Mouse (Mus musculus): ENCODE data around the gene Dnah6. TPM values are rescaled to one million over a fixed set of nuclear protein-coding genes. Genes with fewer than 3 reads are reported as not detected.

Gene Dnah6
- total and polyA plus RNA-seq, 2 experiments = not detected

DNA sequence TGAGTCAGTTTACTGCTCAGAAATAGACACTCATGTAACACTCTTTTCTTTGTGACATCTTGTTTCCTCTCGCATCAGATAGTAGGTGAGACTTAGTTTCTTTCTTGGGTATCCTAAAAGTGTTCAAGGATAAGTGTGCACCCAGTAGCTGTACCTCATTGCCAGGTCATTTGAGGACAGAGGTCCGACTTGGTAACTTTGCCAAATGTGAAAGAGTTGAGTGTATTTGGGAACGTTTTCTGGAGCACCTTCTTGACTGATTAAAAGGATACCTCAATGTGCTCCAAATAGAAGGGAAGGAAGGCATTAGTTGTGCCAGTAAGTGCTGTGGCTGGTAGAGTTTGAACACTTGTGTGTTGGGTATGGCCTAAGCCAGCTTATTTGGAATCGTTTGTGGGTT is 28.4 kb upstream of the Dnah6 start:
- no peak for TF ChIP-seq POLR2A (IDR thresholded peaks at IDR 0.05; ENCODE audit: extremely low read depth, insufficient read depth, low read length)
- no peak for TF ChIP-seq CTCF (IDR thresholded peaks at IDR 0.05; ENCODE audit: low read depth, low read length)
- peak overlapping the region; percentile 22 for H3K27ac ChIP-seq (replicated peaks; ENCODE audit: insufficient read depth, low read depth, low read length)

DNA sequence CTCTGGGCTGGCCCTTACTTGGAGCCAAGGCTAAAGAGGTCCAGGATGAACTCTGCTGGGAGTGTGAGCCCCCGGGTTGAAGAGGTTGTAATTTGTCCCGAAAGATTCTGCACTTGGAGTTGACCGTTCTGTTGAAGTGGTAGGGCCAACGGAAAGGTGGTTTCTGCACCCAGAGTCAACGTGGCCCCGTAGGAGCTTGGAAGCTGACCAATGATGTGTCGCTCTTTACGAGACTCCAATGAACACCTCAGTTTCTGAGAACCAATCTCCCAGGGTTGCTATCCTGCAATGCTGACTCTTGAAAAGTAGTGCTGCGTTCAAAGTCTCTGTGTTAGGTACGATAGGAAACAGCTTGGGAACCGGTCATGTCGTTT is 27.6 kb upstream of the Dnah6 start:
- no peaks in the 10 kb centered on the region for H3K27me3 ChIP-seq (ENCODE audit: control insufficient read depth, insufficient read depth, low read length)
- TF ChIP-seq POLR2A (IDR thresholded peaks at IDR 0.05; ENCODE audit: extremely low read depth, insufficient read depth, low read length) (no peak), CTCF (IDR thresholded peaks at IDR 0.05; ENCODE audit: low read depth, low read length) (no peak)
- peak overlapping the region; percentile 95 for H3K9ac ChIP-seq (ENCODE audit: low read depth, low read length)
- H3K36me3 ChIP-seq (ENCODE audit: control insufficient read depth, insufficient read depth, low read length) = no peaks in the 10 kb centered on the region
- peaks cover 23% of the 10 kb centered on the region; the same call in 1 of the 2 replicates for H3K79me2 ChIP-seq (ENCODE audit: control insufficient read depth, insufficient read depth, low read length)
- peak; percentile 78 for DNase-seq (ENCODE audit: extremely low read depth, low read depth, low spot score)
- under 1% methylated on average over 12 of the region's 12 CpGs for WGBS
- peak overlapping the region; percentile 84 for H3K27ac ChIP-seq (replicated peaks; ENCODE audit: insufficient read depth, low read depth, low read length)
- peak overlapping the region; percentile 91 for H3K4me3 ChIP-seq (ENCODE audit: insufficient read depth, low read depth, low read length)
- H3K4me1 ChIP-seq (ENCODE audit: control insufficient read depth, insufficient read depth, low read length) = peaks cover 29% of the 10 kb centered on the region

More for the DNA sequence above, 28.4 kb upstream of the Dnah6 start:
- Histone ChIP-seq H3K9ac (ENCODE audit: low read depth, low read length) (no peak overlapping the region), H3K36me3 (ENCODE audit: control insufficient read depth, insufficient read depth, low read length) (no peaks in the 10 kb centered on the region), H3K27me3 (ENCODE audit: control insufficient read depth, insufficient read depth, low read length) (no peaks in the 10 kb centered on the region), H3K4me3 (ENCODE audit: insufficient read depth, low read depth, low read length) (peak overlapping the region; percentile 91; the same call in 1 of the 2 replicates), H3K4me1 (ENCODE audit: control insufficient read depth, insufficient read depth, low read length) (peaks cover 36% of the 10 kb centered on the region), H3K79me2 (ENCODE audit: control insufficient read depth, insufficient read depth, low read length) (peaks cover 31% of the 10 kb centered on the region)
- peak; percentile 51 for DNase-seq (ENCODE audit: extremely low read depth, low read depth, low spot score)
- WGBS = 32% methylated on average over 4 of the region's 4 CpGs

DNA sequence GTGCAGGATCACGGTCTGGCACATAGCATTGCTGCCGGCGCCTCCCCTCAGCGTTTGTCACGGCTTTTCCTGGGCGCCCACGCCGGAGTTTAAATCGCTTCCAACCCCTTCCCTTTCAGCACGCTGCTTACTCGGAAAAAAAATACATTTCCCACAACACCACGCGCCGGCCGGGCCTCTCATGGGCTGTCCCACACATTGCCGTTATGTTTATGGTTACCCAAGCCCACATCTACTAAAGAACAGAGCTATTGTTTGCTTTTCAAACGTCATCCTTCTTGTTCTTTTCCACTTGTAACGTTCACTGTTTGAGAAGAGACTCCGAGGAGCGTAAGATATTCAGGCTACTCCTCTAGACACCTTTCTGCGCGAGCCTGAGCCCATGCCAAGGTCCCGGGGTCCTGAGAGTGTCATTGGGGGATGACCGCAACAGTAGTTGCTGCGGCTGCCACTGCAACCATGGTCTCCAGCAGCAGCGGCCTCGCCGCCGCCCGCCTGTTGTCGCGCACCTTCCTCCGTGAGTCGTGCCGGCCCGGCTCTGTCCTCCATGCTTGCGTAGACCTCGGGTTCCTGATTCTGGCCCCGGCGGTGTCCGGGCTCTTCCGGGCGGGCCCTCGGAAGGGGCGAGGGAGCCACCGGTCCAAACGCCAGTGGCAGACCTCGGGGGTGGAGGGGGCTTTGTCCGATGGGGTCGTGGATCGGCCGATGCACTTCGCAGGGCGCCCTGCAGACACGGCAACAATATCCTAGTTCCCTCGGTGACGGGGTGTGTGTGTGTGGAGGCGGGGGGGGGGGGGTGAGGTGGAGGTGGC is 27.0 kb upstream of the Dnah6 start, which contains the start of gene Suclg1:
Gene Suclg1 (plus strand): TSS at position 146 of the 812 bp plus-strand sequence.
- no peaks in the 10 kb centered on the region for H3K36me3 ChIP-seq (ENCODE audit: control insufficient read depth, insufficient read depth, low read length)
- H3K4me1 ChIP-seq (ENCODE audit: control insufficient read depth, insufficient read depth, low read length) = peaks cover 26% of the 10 kb centered on the region
- DNase-seq (ENCODE audit: extremely low read depth, low read depth, low spot score) = peak; percentile 81
- H3K79me2 ChIP-seq (ENCODE audit: control insufficient read depth, insufficient read depth, low read length) = peaks cover 23% of the 10 kb centered on the region; the same call in 1 of the 2 replicates
- H3K27me3 ChIP-seq (ENCODE audit: control insufficient read depth, insufficient read depth, low read length) = no peaks in the 10 kb centered on the region
- H3K4me3 ChIP-seq (ENCODE audit: insufficient read depth, low read depth, low read length) = peak within 1 kb of the TSS; percentile 91
- H3K27ac ChIP-seq (replicated peaks; ENCODE audit: insufficient read depth, low read depth, low read length) = peak within 1 kb of the TSS; percentile 84
- no peak for TF ChIP-seq CTCF (IDR thresholded peaks at IDR 0.05; ENCODE audit: low read depth, low read length)
- TF ChIP-seq POLR2A (IDR thresholded peaks at IDR 0.05; ENCODE audit: extremely low read depth, insufficient read depth, low read length) = peak; percentile 84
- peak within 1 kb of the TSS; percentile 95 for H3K9ac ChIP-seq (ENCODE audit: low read depth, low read length)
- WGBS = under 1% methylated on average over 58 of the region's 58 CpGs

DNA sequence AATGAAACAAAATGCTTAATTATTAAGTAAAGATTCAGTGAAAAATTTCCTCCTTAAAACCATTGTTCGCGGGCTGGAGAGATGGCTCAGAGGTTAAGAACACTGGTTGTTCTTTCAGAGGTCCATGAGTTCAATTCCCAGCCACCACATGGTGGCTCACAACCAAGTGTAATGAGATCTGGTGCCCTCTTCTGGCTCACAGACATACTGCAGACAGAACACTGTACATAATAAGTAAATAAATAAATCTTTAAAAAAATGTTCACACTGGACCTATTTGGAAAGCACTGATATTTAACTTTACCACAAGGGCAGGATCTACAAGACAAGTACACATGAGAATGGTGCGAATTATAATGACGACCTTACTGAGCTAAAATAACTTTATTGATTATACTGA is 26.0 kb upstream of the Dnah6 start:
- Histone ChIP-seq H3K4me3 (ENCODE audit: insufficient read depth, low read depth, low read length) (no peak overlapping the region; the same call in 1 of the 2 replicates), H3K36me3 (ENCODE audit: control insufficient read depth, insufficient read depth, low read length) (no peaks in the 10 kb centered on the region), H3K27me3 (ENCODE audit: control insufficient read depth, insufficient read depth, low read length) (no peaks in the 10 kb centered on the region), H3K27ac (replicated peaks; ENCODE audit: insufficient read depth, low read depth, low read length) (no peak overlapping the region), H3K4me1 (ENCODE audit: control insufficient read depth, insufficient read depth, low read length) (peaks cover 17% of the 10 kb centered on the region), H3K9ac (ENCODE audit: low read depth, low read length) (no peak overlapping the region), H3K79me2 (ENCODE audit: control insufficient read depth, insufficient read depth, low read length) (peaks cover 15% of the 10 kb centered on the region; the same call in 1 of the 2 replicates)
- TF ChIP-seq POLR2A (IDR thresholded peaks at IDR 0.05; ENCODE audit: extremely low read depth, insufficient read depth, low read length) (no peak), CTCF (IDR thresholded peaks at IDR 0.05; ENCODE audit: low read depth, low read length) (peak; percentile 25)
- DNase-seq (ENCODE audit: extremely low read depth, low read depth, low spot score) = peak; percentile 66
- WGBS = 41% methylated on average over 4 of the region's 4 CpGs

DNA sequence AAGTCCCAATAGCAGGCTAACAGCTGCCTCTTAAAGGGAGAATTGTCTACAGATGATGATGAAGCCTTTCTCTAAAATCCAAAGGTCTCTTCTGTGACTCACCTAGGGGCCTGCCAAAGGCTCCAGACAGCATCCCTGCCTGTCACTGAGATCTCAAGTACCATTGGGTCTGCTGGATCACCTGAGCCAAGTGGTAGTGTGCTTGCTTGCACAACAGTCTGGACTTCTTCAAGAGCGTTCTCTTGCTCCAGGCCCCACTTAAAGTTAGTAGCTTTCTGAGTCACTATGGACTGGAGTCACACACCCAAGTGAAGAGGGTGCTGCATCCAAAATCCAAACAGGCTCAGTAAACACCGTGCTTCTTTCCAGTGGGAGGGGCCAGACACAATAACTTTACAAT is 25.4 kb upstream of the Dnah6 start:
- TF ChIP-seq POLR2A (IDR thresholded peaks at IDR 0.05; ENCODE audit: extremely low read depth, insufficient read depth, low read length) = no peak
- TF ChIP-seq CTCF (IDR thresholded peaks at IDR 0.05; ENCODE audit: low read depth, low read length) = no peak
- Histone ChIP-seq H3K27me3 (ENCODE audit: control insufficient read depth, insufficient read depth, low read length) (no peaks in the 10 kb centered on the region), H3K4me1 (ENCODE audit: control insufficient read depth, insufficient read depth, low read length) (peaks cover 13% of the 10 kb centered on the region), H3K36me3 (ENCODE audit: control insufficient read depth, insufficient read depth, low read length) (no peaks in the 10 kb centered on the region), H3K9ac (ENCODE audit: low read depth, low read length) (no peak overlapping the region), H3K79me2 (ENCODE audit: control insufficient read depth, insufficient read depth, low read length) (peaks cover 11% of the 10 kb centered on the region; the same call in 1 of the 2 replicates), H3K27ac (replicated peaks; ENCODE audit: insufficient read depth, low read depth, low read length) (no peak overlapping the region), H3K4me3 (ENCODE audit: insufficient read depth, low read depth, low read length) (no peak overlapping the region)
- peak; percentile 14 for DNase-seq (ENCODE audit: extremely low read depth, low read depth, low spot score)
- 76% methylated on average over 2 of the region's 2 CpGs for WGBS

DNA sequence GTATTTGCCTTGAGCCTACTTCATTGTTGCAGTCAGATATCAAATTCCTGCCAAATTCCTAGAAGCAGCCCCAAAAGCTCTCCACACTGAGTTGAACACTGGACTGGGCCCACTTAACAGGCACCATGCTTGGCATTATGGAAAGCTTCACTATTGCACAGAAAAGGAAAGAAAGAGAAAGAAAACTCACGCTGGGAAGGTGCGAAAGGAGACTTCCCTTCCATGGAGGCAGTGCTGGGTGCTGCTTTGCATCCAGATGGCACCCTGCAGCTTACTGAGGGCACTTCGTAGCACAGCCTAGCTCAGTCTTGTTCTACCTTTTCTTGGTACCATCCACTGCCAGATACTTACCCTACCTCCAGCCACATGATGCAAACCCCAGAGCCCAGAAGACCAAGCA is 14.2 kb upstream of the Dnah6 start:
- Histone ChIP-seq H3K4me3 (ENCODE audit: insufficient read depth, low read depth, low read length) (no peak overlapping the region), H3K36me3 (ENCODE audit: control insufficient read depth, insufficient read depth, low read length) (no peaks in the 10 kb centered on the region), H3K27me3 (ENCODE audit: control insufficient read depth, insufficient read depth, low read length) (no peaks in the 10 kb centered on the region), H3K4me1 (ENCODE audit: control insufficient read depth, insufficient read depth, low read length) (peaks cover 7% of the 10 kb centered on the region), H3K27ac (replicated peaks; ENCODE audit: insufficient read depth, low read depth, low read length) (no peak overlapping the region), H3K79me2 (ENCODE audit: control insufficient read depth, insufficient read depth, low read length) (no peaks in the 10 kb centered on the region), H3K9ac (ENCODE audit: low read depth, low read length) (no peak overlapping the region)
- DNase-seq (ENCODE audit: extremely low read depth, low read depth, low spot score) = no peak
- TF ChIP-seq CTCF (IDR thresholded peaks at IDR 0.05; ENCODE audit: low read depth, low read length) (no peak), POLR2A (IDR thresholded peaks at IDR 0.05; ENCODE audit: extremely low read depth, insufficient read depth, low read length) (no peak)
- WGBS = 95% methylated on average over 3 of the region's 3 CpGs
